Mouse (Mus musculus) erythroid progenitor cell, adult 5-6 weeks (primary cell): Measurements from ENCODE around the gene Zswim8. TPM values are rescaled to one million over a fixed set of nuclear protein-coding genes. Genes with fewer than 3 reads are reported as not detected.

Source experiments
- ATAC-seq: replicated peaks from 2 replicates; pipeline ENCODE4 v1.8.0; 2016; ENCODE audit warnings: moderate number of reproducible peaks, mild to moderate bottlenecking, moderate TSS enrichment, inconsistent platforms; ENCODE audit not compliant: poor library complexity, low FRiP score, severe bottlenecking
- total RNA-seq, 2 experiments: library from RNA; stranded (forward) in 1 of 2; stranded (reverse) in 1 of 2; fragments of 150-400 nt in 1 of 2; fragments of 186-747, 209-891 nt in 1 of 2; gene quantifications; 2 replicates each; pipeline versions ENCODE4 v1.2.3 to v1.2.4; 2015 to 2017; ENCODE audit warnings: low replicate concordance in 2 of 2

Gene Zswim8
- 59.5 and 62.5 TPM in 2 replicates for total RNA-seq (2015; ENCODE audit: low replicate concordance)
- total RNA-seq (2017; ENCODE audit: low replicate concordance): 29.8 and 30.5 TPM in 2 replicates

DNA sequence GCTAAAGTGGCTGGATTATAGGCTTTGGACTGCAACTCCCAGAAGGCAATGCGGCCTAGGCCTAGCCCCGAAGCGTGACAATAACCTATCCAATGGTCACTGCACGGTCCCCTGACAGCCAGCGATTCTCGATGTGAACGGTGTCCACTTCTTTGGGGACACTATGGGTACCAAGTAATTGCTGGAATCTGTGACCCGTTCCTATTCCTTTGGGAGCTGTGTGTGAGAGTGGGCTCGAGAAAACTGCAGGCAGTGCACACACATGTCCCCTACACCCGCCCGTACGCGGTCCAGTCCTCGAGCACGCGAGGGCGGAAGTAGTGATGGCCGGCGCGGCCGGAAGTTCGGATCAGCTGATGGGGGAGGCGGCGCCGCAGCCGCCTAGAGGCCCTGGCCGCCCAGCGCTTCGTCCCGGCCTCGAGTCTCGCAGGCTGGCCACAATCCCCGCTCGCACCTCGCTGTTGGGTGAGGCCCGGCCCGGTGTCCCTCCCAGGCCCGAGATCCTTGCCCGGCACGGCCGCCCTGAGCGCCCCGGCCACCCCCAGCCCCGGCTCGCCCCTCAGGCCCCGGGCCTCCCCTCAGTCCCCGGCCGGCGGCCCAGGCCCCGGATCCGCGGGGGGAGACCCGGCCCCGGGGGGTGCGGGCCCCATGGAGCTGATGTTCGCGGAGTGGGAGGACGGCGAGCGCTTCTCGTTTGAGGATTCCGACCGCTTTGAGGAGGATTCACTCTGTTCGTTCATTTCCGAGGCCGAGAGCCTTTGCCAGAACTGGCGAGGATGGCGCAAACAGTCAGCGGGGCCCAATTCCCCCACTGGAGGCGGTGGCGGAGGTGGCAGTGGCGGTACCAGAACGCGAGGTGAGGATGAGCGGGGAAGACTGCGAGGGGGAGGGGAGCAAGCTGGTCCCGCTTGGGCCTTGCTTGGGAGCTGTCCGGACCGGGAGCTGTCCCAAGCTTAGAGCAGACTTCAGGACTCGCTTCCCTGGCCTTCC lies at the start of gene Zswim8:
Gene Zswim8 (plus strand): TSS at position 352 of the 990 bp plus-strand sequence.
- ATAC-seq: peak; percentile 89

DNA sequence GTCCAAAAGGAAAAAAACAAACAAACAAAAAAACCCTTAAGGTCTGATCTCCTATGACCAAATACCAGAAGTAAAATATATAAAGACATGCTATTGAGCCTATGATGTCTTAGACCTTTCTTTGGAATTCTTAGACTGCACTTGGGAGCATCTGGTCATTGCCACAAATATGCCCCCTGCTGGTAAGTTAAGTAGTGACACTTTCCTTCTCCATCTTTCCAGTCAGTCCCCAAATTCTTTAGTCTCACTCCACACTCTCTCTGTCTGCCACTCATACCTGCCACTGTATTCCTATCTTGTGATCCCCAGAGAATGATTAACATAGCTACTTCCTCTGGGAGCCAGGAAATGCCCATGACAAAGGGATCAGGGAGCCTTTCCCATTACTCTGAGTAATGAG lies 49.0 kb upstream of the Zswim8 start:
- ATAC-seq: peak; percentile 53; the same call in 1 of the 2 replicates

DNA sequence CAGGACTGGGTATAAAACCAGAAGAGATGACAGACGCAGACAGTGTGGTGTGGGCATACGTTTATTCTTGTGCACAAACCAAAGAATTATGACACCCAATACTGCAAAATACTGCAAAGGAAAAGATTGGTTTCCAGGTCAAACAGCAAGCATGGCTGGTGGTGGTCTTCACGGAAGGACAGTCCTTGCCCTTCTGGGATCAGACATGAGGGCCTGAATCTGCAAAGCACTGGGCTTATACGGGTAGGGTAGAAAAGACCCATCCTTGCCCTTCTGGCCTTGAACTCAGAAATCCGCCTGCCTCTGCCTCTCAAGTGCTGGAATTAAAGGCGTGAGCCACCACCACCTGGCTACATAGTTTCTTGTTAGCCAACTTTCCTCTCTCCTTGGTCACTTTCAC lies 48.5 kb upstream of the Zswim8 start:
- ATAC-seq: no peak

DNA sequence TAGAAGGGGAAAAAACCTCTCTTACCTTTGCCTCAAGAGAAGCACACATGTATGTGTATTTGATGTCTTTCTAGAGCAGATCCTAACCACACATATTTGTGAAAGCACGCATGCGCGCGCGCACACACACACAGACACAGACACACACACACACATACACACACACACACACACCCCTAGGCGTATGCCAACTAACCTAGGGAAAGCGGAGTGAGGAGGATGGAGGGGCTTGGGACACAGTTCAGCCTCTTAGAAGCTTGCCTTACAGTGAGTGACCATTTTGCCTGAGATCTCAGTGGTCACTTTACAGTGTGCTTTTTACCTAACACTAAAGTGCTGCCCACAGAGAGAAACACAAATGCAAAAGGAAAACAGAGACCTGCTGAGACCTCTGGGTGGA lies 47.7 kb upstream of the Zswim8 start:
- ATAC-seq: no peak

DNA sequence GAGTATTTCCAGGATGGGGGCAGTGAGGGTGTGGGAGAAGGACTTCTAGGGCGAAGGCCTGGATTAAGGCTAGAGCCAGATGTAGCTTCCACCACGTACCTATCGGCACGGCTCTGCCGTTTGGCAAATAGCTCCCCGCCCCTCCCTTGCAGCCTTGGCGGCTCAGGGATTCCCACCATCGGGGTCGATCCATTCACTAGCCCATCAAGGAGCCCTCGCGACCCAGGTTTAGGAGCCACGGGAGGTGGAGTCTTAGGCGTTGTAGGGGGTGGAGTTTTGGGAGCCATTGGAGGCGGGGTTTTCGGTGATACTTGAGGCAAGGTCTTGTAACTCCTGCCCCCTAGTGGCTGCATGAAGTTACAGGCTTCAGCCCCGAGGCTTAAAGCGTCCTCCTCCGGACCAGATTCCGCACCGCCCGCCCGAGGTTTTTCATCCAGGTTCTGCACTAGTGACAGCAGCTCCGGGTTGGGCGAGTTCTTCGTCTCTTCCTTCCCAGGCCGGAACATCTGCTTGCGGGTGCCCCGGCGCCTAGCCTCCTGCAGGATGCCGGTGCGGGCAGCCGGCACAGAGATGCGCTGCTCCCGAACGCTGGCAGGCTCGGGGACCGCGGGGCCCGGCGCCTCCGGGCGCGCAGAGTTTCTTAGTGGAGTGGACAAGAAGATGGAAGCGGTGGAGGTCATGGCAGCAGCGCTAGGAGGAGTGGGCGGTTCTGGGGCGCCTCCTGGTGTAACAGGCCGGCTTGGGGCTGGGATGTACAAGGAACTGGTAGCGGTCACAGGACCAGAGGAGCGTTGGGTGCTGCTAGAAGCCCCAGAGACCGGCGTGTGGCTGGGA lies 46.3 kb upstream of the Zswim8 start:
- ATAC-seq: peak; percentile 90

DNA sequence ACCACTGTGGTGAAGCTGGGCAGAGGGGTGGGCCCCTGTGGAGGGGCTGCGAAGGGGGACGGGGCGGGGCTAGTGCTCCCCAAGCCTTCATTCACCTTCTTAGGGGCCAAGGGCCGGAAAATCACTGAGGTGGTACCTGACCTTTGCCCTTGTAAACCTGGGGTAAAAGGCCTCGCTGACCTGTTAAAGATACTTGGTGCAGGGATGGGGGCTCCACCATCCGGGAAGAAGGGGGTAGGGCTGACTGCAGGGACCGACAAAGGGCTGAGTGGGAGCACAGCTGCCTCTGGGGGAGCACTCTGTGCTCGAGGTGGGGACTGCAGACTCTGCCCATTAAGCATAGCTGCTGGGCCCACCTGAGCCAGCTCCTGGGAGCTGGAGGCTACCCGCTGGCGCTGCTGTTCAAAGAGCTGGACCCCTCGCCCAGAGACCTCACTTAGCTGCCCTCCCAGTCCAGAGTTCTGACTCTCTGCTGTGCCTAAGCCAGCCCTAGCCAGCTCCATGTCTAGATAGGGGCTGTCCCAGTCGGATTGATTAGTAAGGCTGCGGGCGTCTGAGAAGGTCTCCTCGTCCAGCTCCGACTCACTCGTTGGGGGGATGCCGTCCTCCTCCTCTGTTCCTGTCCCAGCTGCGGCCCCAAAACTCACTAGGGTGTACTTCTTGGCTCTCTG lies 45.6 kb upstream of the Zswim8 start:
- ATAC-seq: no peak

DNA sequence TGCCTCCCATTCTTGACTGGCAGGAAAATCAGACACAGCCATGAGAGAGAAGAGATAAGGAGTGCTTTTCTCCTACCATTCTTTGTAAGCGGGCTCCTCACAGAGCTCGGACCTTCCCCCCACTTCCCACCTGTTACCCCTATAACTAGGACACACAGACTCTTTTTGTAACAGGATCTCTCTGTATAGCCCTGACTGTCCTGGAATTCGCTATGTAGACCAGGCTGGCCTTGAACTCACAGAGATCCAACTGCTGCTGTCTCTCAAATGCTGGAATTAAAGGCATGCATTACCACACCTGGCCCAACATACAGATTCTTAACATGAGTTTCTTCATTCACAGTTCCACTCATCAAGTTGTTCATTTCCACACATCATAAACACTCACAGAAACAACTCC lies 44.6 kb upstream of the Zswim8 start:
- no peak for ATAC-seq

DNA sequence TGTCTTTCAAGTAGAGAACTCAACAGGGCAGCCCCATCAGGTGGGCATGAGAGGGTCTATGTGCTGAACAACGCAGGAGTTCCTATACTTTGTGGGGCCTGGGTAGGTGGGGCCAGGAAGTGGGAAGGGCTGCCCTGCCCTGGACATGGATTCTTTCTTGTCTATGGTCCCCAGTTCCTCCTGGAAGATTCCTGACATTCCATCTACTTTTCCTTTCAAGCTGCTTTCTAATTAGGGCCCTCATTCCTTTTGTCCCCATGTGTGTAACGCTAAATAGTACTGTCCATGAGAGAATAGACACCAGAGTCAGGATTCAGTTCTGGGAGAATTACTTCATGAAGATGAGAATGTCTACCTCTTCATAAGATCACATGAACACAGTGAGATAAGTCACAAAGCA lies 43.8 kb upstream of the Zswim8 start:
- ATAC-seq: no peak

DNA sequence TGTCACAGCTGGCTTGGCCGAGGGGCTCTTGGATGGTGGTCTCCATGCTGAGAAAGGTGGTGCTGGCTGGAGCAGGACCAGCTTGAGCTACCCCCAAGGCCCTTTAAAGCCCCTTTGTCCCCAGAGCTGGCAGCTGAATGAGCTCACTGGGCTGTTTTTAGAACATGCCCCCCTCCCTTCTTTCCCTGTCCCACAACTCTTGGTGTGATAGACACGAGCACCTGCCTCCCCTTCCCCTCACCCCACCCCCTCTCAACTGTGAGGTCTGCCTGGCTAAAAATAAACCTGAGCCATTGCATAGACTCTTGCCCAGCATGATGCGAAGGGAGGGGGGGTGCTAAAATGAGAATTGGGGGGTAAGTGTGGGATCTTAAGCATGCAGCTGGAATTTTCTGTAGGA lies 42.9 kb upstream of the Zswim8 start:
- ATAC-seq: no peak

DNA sequence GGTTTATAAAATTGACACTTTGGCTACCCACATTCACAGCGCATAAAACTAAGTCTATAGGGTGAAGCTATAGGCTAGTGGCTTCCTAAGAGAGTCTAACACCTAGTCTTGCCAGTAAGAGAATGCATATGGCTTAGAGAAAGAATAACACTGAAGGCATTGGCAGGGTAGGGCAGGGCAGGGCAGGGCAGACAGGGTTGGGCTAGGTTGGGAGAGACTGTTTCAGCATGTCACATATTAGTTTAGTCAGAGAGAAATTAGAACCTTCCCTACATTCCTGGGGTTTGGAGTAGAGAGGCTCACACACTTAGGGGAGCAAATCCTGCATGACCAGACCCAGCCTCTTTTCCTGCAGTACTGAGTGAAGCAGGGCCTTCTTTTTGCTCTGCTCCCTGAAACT lies 39.9 kb upstream of the Zswim8 start:
- ATAC-seq: no peak

DNA sequence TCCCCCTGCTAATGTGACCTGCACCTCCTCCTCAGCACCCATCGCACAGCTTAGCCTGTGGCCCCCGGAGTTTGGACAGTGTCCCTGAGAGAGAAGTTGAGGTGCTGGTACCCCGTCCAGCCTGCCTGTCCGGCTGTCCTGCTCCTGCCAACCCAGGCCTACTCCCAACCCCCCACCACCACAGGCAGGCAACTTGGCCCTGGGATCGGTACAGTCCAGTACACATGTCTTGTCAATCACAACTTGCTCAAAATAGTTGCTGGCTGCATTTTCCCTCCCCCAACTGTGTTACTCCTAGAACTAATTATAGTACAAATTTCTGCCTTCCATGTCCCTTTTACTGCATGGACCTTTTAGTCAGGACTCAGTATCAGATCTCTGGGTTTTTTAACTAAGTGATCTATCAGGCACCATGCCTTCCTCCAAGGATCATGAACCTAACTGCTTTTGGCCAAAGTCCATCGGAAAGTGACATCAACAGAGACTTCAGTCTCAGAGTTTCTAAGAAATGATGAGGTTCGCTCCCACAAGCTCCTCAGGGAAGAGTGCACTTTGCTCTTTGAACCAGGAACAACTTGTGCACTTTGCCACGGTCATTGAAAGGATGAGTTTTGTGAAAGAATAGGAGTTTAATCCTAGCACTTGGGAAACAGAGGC lies 39.1 kb upstream of the Zswim8 start, which contains the start of gene Synpo2l:
Gene Synpo2l (minus strand): TSS at position 201 of the 657 bp plus-strand sequence.
- ATAC-seq: no peak

DNA sequence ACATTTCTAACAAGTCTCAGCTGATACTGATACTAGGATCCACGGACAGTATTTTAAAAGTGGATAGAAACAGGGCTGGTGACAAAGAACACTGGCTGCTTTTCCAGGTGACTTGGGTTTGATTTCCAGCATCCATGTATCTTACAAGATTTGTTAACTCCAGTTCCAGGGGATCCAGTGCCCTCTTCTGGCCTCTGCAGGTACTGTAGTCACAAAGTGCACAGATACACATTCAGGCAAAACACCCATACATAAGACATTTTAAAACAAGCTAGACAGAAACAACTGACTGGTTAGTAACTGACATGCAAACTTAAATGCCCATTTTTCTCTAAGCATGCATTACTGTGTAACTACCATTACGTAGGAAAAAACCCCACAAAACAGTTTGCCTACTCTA lies 34.4 kb upstream of the Zswim8 start:
- no peak for ATAC-seq

DNA sequence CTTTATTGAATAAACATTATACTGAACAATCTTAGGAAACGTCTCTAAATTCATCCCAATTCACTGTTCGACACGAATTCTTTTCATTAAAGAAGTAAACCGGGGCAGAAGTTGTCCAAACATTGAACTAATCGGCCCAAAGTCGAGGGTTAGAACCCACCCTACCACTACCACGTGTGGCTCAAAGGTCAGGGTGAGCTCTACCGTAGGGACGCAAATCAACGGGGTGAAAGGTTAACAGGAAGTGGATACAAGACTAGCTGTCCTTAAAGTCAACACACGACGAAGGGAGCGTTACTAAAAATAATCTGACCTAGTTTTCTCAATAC lies 33.7 kb upstream of the Zswim8 start:
- ATAC-seq: peak; percentile 59

DNA sequence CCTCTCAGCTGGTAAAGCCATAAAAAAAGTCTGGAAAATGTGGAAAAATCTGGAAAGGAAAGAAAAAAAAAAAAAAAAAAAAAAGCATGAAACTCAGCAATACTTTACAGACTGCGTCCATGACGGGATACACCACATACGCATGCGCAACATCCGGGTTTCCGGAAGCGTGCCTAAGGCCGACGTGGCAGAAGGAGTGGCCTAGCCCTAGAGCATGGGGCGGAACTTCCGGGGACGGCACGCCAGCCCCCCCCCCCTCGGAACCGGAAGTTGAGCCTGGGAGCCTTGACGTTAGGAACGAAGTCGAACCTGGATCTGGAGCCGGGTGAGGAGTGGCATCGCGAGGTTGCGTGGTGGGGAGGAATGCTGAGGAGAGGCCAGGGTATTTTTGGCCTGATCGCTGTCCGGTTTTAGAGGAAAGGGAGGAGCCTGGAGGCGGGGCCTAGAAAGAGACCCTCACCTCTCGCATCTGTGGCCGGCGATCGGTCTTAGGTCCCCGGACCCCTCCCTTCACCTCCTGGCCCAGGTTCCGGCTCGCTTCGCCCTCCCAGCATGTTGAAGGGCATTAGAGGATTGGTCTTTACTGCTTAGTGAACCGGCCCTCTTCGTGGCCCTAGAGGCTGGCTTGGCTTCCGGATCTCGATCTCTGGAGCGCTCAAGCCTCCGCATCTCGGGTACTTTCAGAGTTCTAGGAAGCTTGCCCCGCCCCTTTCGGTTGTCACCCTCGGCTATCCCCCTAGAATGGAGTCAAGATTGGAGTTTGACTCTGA lies 33.1 kb upstream of the Zswim8 start, which contains the start of gene Sec24c:
Gene Sec24c (plus strand): TSS at position 245 of the 770 bp plus-strand sequence.
- peak; percentile 98 for ATAC-seq

DNA sequence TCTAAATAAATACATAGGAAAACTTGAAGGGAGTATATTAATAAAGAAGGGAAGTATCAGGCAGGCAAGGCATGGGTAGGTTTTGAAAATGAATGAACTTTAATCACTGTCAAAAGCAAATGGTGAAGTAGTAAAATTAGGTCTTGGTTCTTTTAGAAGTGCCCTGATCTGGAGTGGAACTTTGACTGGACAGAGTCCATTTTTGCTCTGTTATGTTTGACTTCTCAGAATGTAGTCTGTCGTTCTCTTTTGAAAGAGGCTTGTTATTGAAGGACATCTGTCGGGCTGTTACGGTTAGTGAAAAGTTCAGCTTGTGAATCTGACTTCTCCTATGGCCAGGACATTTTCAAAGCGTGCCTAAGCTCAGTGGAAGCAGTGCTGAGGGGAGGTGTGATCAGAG lies 29.4 kb upstream of the Zswim8 start:
- no peak for ATAC-seq

DNA sequence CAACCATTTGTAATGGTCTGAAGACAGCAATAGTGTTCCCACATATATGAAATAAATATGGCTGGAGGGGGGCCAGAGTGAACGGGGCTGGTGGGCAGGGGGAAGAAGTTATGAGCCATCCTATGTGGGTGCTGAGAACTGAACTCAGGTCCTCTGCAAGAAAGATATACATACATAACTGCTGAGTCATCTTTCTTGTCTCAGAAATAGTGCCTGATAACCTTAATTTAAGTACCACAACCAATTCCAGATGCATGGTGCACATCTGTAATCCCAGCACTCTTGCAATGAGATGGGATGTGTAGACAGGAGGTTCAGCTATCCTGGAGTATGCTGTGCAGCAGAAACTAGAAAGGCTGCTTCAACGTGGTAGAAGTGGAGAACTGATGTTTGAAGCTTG lies 25.6 kb upstream of the Zswim8 start:
- no peak for ATAC-seq

DNA sequence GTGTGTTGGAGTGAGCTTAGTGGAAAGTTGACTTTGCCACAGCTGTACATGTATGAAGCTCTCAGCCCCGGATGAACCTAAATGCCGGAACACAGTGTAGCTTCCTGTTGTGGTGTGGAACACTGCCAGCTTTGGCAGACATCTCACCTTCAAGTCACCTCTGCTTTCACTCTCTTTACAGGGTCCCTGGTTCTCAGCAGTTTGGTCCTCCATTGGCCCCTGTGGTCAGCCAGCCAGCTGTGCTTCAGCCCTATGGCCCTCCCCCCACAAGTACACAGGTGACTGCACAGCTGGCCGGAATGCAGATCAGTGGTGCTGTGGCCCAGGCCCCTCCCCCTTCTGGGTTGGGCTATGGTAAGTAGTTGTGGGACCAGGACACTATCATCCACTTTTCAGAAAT lies 24.9 kb upstream of the Zswim8 start:
- ATAC-seq: no peak

DNA sequence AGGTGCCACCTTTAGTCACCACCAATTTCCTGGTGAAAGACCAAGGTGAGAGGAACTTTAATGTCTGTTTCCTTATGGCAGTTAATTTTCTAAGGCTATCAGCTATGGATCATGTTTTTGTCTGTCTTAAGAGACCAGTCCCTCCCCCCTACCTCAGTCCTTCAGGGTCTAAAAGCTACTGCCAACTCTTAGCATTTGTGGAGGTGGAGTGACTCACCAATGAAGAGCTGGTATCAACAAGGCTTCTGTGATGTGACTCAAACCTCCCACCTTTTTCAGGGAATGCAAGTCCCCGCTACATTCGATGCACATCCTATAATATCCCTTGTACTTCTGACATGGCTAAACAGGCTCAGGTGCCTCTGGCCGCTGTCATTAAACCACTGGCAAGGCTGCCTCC lies 20.8 kb upstream of the Zswim8 start:
- no peak for ATAC-seq

DNA sequence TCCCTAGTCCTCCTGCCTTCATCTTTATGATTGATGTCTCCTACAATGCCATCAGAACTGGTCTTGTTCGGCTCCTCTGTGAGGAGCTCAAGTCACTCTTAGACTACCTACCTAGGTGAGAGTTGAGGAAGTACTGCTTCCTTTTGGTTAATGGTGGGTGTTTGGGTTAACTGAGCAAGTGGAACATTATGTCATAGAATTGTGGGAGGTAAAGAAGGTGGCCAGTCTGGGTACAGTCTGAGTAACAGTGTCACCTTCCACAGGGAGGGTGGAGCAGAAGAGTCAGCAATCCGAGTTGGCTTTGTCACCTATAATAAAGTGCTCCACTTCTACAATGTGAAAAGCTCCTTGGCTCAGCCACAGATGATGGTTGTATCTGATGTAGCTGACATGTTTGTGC lies 18.3 kb upstream of the Zswim8 start:
- no peak for ATAC-seq
